Mouse (Mus musculus) adrenal gland, adult 2 months (tissue): ENCODE results near the gene Fgd5. TPM values are rescaled to one million over a fixed set of nuclear protein-coding genes. Genes with fewer than 3 reads are reported as not detected.
"Not testable (repeated sequence)": the region's sequence is repeated elsewhere in the genome, so short reads cannot be mapped to it uniquely, and the experiment has no call there.

Source experiments
- DNase-seq: peaks from one replicate; pipeline ENCODE4 v3.0.0; 2021
- long read RNA-seq: library from polyadenylated mRNA; stranded (forward); transcript quantifications from one replicate; pipeline ENCODE4 v2.0.0, GENCODE M21; 2021
- polyA plus RNA-seq: library from polyadenylated mRNA; depleted of rRNA; stranded (reverse); fragments of >200 nt; gene quantifications from 2 replicates; pipeline ENCODE4 v1.2.3, GENCODE M21; 2012; rRNA removed
- total RNA-seq, 2 experiments: library from RNA; stranded (reverse); gene quantifications; 2 replicates each; pipeline ENCODE4 v1.2.3; 2021

The Fgd5 gene
- 10 to 100 TPM; 13.1 to 18.5 TPM for total RNA-seq
- 7.4 and 7.7 TPM in 2 replicates for polyA plus RNA-seq
- long read RNA-seq, full-length matches to known transcripts = 5 of 8 reads
- long read RNA-seq, partial matches to known transcripts = 2 of 8 reads
- long read RNA-seq, other reads (novel, unspliced or antisense) = 1 of 8 reads

- peak; percentile 59 for DNase-seq
Measured at GRCm38 (mm10) chr6:91978371-91979300, at the start of gene Fgd5. Gene Fgd5, plus strand, starts transcription at chr6:91978878.

GRCm38 (mm10) chr6:91931231-91931630 is 47.4 kb upstream of the Fgd5 start:
- peak; percentile 64 for DNase-seq

DNA sequence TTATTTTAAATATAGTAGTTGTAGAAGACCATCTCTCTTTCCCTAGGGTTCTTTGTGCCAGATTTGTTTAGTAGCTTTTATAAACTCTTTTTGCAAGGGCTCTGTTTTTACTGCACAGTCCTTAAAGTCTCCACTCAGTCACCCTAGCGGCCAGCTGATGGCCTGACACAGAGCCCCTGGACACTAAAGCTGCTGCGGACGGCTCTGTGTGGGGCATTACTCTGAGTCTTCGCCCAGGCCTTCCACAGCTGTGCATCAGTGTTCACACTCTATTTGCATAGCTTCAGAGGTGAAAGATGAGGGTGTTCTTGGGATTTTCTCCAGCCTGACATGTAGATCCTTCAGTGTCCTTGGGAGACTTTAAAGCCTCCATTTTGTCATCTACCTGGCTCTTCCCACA is 40.2 kb upstream of the Fgd5 start:
- no peak for DNase-seq

DNA sequence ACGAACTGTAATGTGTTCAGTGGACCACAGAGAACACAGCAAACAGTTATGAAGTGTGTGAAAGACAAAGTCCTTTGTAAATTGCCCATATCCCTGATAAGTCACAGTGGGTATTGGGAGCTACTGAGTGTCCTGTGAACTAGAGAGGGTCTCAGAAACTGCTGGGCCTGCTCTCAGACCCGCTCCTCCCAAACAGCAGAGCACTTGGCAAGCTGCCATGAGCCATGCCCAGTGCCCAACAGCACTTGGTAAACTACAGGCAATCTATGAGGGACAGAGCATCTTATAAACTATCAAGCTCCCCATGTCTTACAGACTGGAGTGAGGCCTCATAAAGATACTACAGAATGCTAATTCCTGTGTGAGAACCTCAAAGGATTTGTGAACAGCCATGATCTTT is 30.3 kb upstream of the Fgd5 start:
- no peak for DNase-seq

DNA sequence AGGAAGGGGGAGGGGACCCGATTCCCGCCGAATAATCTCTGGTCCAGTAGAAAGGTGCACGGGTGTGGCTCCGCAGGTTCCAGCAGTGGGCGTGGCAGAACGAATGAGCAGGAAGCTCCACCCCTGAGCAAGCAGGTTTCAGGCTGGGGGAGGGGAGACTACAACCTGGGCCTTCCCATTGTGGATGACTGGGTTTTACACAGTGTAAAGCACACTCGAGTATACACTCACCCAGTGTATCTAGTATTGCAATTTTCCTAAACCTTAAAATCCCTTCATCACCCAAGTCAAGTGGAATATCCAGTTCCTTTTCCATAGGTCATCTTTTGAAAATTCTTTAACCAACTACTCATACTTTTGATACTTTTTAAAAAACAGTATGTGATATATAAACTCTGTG is 20.7 kb upstream of the Fgd5 start:
- not testable (repeated sequence) for DNase-seq

GRCm38 (mm10) chr6:91960028-91960811 is 18.5 kb upstream of the Fgd5 start:
- peak; percentile 58 for DNase-seq

DNA sequence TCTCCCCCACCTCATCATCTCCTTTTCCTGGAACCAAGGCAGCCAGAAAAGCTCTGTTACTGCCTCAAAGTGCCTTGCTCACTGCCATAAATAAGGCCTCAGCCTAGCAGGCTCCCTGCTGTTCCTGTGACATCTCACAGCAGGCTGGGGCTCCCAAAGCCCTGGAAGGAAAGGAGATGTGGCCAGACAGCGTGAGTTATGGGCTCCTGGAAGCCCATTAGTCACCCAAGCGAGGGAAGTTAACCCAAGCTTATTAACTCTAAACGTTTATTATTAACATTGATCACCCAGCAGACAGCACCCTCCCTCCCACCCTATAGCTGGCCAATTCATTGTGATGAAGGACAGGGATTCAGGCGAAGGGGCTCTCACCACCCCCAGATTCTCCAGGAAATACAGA is 15.2 kb upstream of the Fgd5 start:
- no peak for DNase-seq

DNA sequence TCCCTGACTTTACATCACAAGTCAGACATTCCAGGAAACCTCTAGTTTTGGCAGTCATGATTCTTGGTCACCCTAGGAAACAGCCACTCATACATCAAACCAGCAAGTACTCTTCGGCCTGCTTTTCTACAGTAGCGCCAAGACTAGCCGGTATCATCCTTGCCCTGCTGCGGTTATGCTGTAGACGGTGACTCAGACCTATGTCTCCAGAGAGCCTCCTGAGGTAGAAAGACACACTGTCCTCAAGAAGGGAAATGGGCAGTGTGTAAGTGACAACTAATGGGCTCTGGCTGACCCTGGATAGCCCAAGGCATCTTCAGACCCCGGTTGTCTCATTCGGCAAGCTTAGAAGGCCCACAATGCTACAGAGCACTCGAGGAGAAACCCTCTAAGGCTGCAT is 13.6 kb upstream of the Fgd5 start:
- DNase-seq = no peak

GRCm38 (mm10) chr6:91966006-91966405 is 12.7 kb upstream of the Fgd5 start:
- no peak for DNase-seq

DNA sequence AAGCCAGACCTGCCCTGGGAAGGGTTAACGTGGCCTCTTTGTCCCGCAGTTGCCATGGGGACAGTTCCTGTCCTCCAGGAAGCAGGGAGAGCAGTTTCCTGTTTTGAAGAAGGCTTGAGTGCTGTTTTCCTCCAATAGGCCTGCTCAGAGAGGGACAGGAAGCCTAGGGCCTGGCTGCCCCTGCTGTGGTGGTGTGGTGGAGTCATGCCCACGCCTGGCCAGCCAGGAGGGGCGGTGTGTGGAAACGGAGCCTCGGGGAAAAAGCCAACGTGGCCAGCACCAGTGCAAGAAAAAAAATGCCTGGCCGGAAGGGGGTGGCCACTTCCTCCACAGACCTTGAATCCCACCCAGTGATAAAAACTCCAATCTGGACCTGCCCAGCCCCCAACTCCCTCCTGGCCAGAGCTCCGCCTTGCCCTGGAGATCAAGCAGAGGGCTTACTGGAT is 6.5 kb upstream of the Fgd5 start:
- peak; percentile 79 for DNase-seq

GRCm38 (mm10) chr6:91973972-91974371 is 4.7 kb upstream of the Fgd5 start:
- no peak for DNase-seq

- DNase-seq = no peak
Measured at GRCm38 (mm10) chr6:91979301-91979996, 771 bp downstream of the Fgd5 start.

- no peak for DNase-seq
Measured at GRCm38 (mm10) chr6:91980011-91980410, 1.3 kb downstream of the Fgd5 start.

GRCm38 (mm10) chr6:91990101-91990500 is 11.4 kb downstream of the Fgd5 start:
- no peak for DNase-seq

DNA sequence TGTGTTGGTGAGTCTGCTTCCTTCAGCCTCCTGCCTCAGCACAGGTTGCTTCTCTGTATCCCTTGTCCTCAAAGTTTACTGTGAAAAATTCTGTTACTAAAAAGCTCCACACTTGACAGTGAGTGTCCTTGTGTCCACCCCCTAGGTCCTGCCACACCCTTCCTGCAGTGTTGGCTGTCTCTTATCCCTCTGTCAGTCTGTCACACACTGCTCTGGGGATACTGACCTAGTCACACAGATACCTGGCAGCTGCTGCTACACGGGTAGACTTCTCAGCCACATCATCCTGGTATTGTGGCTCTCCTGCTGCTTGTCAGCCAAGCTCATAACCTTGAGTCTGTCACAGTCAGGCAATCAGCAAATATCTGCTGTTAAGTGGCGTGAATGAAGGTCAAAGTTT is 14.1 kb downstream of the Fgd5 start:
- DNase-seq = no peak

- no peak for DNase-seq
Measured at GRCm38 (mm10) chr6:91993795-91994505, 15.3 kb downstream of the Fgd5 start.

GRCm38 (mm10) chr6:91996072-91996471 is 17.4 kb downstream of the Fgd5 start:
- no peak for DNase-seq

DNA sequence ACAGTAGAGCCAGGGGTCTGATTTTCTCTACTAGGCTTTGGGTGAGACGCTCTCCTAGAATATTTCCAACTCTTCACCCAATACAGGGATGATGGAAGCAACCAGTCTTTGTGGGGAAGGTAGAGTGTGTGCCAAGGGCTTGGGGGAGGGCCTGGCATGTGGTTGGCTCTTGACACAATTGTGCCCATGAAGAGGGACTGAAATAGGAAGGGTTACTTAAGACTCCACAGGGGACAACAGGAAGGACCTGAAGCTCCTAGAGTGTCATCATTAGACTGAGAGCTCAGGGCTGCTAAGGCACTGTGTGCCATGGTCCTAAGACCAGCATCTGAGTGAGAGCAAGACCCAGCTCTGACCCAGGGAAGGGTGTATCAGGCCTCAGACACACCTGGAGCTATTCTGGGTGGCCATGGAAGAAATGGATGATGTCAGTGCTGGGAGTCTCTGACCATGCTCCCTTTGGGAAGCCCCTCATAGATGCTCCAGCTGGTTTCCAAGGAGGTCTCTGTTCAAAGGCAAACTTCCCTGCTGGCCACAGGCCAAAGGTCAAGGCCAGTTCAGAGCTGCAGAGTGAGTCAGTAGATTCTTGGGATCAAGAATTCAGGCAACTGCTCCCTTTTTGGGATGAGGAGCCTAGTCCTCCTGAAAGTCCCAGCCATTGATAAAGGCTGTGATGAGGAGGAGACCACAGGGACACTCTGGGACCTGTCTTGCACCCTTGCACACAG is 24.0 kb downstream of the Fgd5 start:
- no peak for DNase-seq

GRCm38 (mm10) chr6:92003646-92004045 is 25.0 kb downstream of the Fgd5 start:
- DNase-seq = no peak

GRCm38 (mm10) chr6:92004137-92004805 is 25.6 kb downstream of the Fgd5 start:
- no peak for DNase-seq
